Mouse (Mus musculus): Measurements from ENCODE around the gene Onecut1. TPM values are rescaled to one million over a fixed set of nuclear protein-coding genes. Genes with fewer than 3 reads are reported as not detected.

Onecut1 gene
- 0.12 and 0.18 TPM in 2 replicates for polyA plus RNA-seq (2012; rRNA removed)

- Histone ChIP-seq H3K27ac (ENCODE audit: control insufficient read depth, insufficient read depth, low read depth, low read length) (no peak within 1 kb of the TSS), H3K36me3 (ENCODE audit: control insufficient read depth, insufficient read depth, low read length) (no peaks in the 10 kb centered on the region), H3K4me1 (ENCODE audit: control insufficient read depth, insufficient read depth, low read length) (peaks cover 34% of the 10 kb centered on the region), H3K27me3 (ENCODE audit: control insufficient read depth, insufficient read depth, low read length) (no peaks in the 10 kb centered on the region; the same call in 1 of the 2 replicates), H3K4me3 (ENCODE audit: control insufficient read depth, low read depth, low read length) (peak within 1 kb of the TSS; percentile 80)
- no peak for TF ChIP-seq POLR2A (IDR thresholded peaks at IDR 0.05; ENCODE audit: control insufficient read depth, low read depth, low read length)
- no peak for TF ChIP-seq CTCF (IDR thresholded peaks at IDR 0.05; ENCODE audit: control insufficient read depth, insufficient read depth, insufficient replicate concordance, low read depth, low read length)
These were observed at the start of gene Onecut1 for GRCm38 (mm10) chr9:74861561-74861980. Gene Onecut1 (plus strand): TSS chr9:74861921.

DNA sequence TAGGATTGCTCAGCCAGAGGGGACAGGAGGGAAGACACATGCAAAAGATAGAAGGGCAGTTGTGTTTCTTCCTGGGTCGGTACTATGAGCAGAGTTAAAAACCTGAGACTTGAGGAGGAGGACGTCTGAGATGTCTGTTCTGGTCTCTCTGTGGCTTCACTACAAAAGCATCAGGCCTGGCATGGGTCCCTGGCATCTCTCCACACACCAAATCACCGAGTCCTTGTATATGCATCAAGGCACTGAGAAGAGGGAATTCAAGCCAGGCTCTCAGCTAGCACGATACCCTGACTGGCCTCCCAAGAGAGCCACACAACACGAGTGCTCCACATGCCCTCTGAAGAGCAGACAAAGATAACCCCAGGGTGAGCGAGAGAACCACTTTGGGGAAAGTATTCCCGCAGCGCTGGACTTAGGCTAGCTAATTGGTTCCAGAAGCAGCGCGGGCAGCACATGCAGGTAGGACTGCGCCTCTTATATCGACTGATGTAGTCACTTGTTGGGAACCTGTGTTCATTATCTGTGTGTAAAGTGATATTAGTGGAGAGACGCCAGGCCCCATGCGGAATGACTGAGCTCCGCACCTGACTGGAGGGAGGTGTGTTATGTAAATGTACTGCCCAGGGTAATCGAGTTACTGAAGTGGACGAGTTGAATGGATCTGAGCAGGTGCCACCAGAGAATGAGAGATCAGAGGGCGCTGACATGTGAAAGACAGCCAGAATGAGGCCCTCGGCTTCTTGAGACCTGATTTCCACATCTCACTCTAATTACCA, 41.8 kb upstream of the Onecut1 start:
- TF ChIP-seq POLR2A (IDR thresholded peaks at IDR 0.05; ENCODE audit: control insufficient read depth, low read depth, low read length) (no peak), CTCF (IDR thresholded peaks at IDR 0.05; ENCODE audit: control insufficient read depth, insufficient read depth, insufficient replicate concordance, low read depth, low read length) (no peak)
- no peaks in the 10 kb centered on the region for H3K4me1 ChIP-seq (ENCODE audit: control insufficient read depth, insufficient read depth, low read length)
- H3K36me3 ChIP-seq (ENCODE audit: control insufficient read depth, insufficient read depth, low read length) = no peaks in the 10 kb centered on the region
- H3K27ac ChIP-seq (ENCODE audit: control insufficient read depth, insufficient read depth, low read depth, low read length) = no peak overlapping the region
- no peak overlapping the region for H3K4me3 ChIP-seq (ENCODE audit: control insufficient read depth, low read depth, low read length)
- H3K27me3 ChIP-seq (ENCODE audit: control insufficient read depth, insufficient read depth, low read length) = no peaks in the 10 kb centered on the region

DNA sequence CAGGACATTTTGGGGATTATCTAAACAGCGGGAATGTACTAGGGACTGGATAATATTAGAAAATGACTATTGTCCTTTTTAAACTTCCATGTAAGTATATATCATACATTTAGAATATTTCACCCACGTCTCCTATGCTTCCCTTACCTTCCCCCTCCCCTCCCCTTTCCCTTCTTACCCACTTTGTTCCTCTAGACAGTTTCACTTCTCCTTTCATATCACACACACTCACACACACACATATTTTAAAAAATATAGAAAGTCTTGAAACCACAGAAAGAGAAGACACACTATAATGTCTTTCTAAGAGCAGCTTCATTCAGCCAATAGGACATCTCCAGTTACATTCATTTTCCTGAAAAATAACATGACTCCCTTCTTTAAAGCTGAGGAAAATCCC, 36.6 kb upstream of the Onecut1 start:
- TF ChIP-seq POLR2A (IDR thresholded peaks at IDR 0.05; ENCODE audit: control insufficient read depth, low read depth, low read length) (no peak), CTCF (IDR thresholded peaks at IDR 0.05; ENCODE audit: control insufficient read depth, insufficient read depth, insufficient replicate concordance, low read depth, low read length) (no peak)
- Histone ChIP-seq H3K27me3 (ENCODE audit: control insufficient read depth, insufficient read depth, low read length) (no peaks in the 10 kb centered on the region), H3K4me3 (ENCODE audit: control insufficient read depth, low read depth, low read length) (no peak overlapping the region)

DNA sequence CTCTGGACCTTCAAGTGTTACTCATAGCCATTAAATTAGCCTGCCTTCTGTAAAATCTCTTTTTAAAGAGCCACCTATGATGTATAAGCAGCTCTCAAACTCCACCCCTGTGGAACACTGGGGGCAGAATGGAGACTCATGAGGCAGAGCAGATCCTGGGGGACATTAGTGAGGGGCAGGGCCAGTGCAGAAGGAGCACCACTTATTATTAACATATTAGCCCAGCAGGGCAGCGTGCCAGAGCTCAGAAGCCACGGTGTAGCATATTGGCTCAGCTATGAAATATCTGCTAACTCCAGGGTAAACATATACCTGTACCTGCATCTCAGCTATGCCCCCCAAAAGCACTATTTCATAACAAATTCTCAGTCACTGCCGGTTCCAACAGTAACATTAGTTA, 32.5 kb upstream of the Onecut1 start:
- Histone ChIP-seq H3K27ac (ENCODE audit: control insufficient read depth, insufficient read depth, low read depth, low read length) (no peak overlapping the region), H3K27me3 (ENCODE audit: control insufficient read depth, insufficient read depth, low read length) (no peaks in the 10 kb centered on the region), H3K36me3 (ENCODE audit: control insufficient read depth, insufficient read depth, low read length) (no peaks in the 10 kb centered on the region), H3K4me3 (ENCODE audit: control insufficient read depth, low read depth, low read length) (no peak overlapping the region), H3K4me1 (ENCODE audit: control insufficient read depth, insufficient read depth, low read length) (no peaks in the 10 kb centered on the region)
- TF ChIP-seq POLR2A (IDR thresholded peaks at IDR 0.05; ENCODE audit: control insufficient read depth, low read depth, low read length) (no peak), CTCF (IDR thresholded peaks at IDR 0.05; ENCODE audit: control insufficient read depth, insufficient read depth, insufficient replicate concordance, low read depth, low read length) (no peak)

More for the DNA sequence above, 36.6 kb upstream of the Onecut1 start:
- H3K27ac ChIP-seq (ENCODE audit: control insufficient read depth, insufficient read depth, low read depth, low read length) = no peak overlapping the region
- no peaks in the 10 kb centered on the region for H3K36me3 ChIP-seq (ENCODE audit: control insufficient read depth, insufficient read depth, low read length)
- H3K4me1 ChIP-seq (ENCODE audit: control insufficient read depth, insufficient read depth, low read length) = no peaks in the 10 kb centered on the region

GRCm38 (mm10) chr9:74842890-74843289, 18.8 kb upstream of the Onecut1 start:
- Histone ChIP-seq H3K27me3 (ENCODE audit: control insufficient read depth, insufficient read depth, low read length) (peaks cover 2% of the 10 kb centered on the region; the same call in 1 of the 2 replicates), H3K4me3 (ENCODE audit: control insufficient read depth, low read depth, low read length) (no peak overlapping the region), H3K4me1 (ENCODE audit: control insufficient read depth, insufficient read depth, low read length) (peaks cover 4% of the 10 kb centered on the region; the same call in 1 of the 2 replicates), H3K36me3 (ENCODE audit: control insufficient read depth, insufficient read depth, low read length) (no peaks in the 10 kb centered on the region), H3K27ac (ENCODE audit: control insufficient read depth, insufficient read depth, low read depth, low read length) (no peak overlapping the region)
- TF ChIP-seq CTCF (IDR thresholded peaks at IDR 0.05; ENCODE audit: control insufficient read depth, insufficient read depth, insufficient replicate concordance, low read depth, low read length) (no peak), POLR2A (IDR thresholded peaks at IDR 0.05; ENCODE audit: control insufficient read depth, low read depth, low read length) (no peak)

DNA sequence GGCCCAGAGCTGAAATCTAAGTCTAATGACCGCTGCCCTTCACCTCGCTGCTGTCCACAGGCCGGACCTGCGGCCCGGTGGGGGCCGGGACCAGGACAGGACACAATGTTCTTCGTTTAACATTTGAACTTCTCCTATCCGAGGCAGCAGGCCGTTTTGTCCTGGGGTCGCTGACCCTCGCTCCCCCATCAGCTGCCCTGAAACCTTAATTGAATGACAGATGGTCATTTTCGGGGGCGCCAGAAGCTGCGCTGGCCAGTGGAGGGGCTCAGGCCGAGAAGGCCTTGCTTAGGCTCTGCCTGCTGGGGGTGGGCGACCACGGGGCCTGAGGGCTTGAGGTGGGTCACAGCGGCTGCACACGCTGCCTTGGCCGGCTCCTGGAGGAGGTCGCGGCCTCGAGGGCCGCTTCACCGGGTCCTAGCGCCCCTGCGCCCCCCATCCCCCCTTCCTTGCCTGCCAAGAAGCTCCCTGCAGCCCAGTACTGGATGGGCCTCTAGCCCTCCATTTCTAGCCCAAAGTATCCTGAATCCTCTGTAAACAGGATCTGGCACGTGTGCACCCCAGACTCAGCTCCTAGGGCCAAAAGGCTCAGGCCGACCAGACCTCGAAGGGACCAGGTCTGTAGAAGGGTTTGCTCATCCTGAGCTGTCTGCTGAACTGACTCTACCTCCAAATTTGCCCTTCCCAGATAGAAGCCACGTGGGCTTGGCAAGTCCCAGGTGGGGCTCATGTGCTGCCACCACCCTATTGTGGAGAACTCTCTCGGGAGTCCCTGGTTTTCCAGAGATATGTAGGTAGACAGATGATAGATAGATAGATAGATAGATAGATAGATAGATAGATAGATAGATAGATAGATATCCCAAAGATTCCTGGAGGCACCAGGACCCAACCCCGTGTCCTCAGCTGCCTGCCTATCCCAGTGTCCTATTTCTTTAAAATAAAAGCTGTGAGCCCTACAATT, 14.6 kb upstream of the Onecut1 start:
- no peak overlapping the region for H3K27ac ChIP-seq (ENCODE audit: control insufficient read depth, insufficient read depth, low read depth, low read length)
- peak overlapping the region; percentile 2; the same call in 1 of the 2 replicates for H3K4me3 ChIP-seq (ENCODE audit: control insufficient read depth, low read depth, low read length)
- H3K27me3 ChIP-seq (ENCODE audit: control insufficient read depth, insufficient read depth, low read length) = peaks cover 2% of the 10 kb centered on the region; the same call in 1 of the 2 replicates
- no peak for TF ChIP-seq POLR2A (IDR thresholded peaks at IDR 0.05; ENCODE audit: control insufficient read depth, low read depth, low read length)
- TF ChIP-seq CTCF (IDR thresholded peaks at IDR 0.05; ENCODE audit: control insufficient read depth, insufficient read depth, insufficient replicate concordance, low read depth, low read length) = no peak
- peaks cover 14% of the 10 kb centered on the region for H3K4me1 ChIP-seq (ENCODE audit: control insufficient read depth, insufficient read depth, low read length)
- H3K36me3 ChIP-seq (ENCODE audit: control insufficient read depth, insufficient read depth, low read length) = no peaks in the 10 kb centered on the region

Measured in testis, adult 2 months (tissue).